Mouse (Mus musculus) spleen, adult 10 weeks (tissue): ENCODE measurements around the gene Ctnnbip1. TPM values are rescaled to one million over a fixed set of nuclear protein-coding genes. Genes with fewer than 3 reads are reported as not detected.

Experiments used
- polyA plus RNA-seq: library from polyadenylated mRNA; stranded (reverse); fragments of 350-450 nt; fragmentation: Illumina TruSeq; extraction: RNeasy Lipid Tissue Mini Kit (QIAGEN cat#74804); gene quantifications from one replicate; pipeline ENCODE4 v1.2.3, GENCODE M21; 2015; ENCODE audit warnings: low replicate concordance; ENCODE audit not compliant: insufficient read depth

Ctnnbip1 gene
- 3.7 TPM for polyA plus RNA-seq

DNA sequence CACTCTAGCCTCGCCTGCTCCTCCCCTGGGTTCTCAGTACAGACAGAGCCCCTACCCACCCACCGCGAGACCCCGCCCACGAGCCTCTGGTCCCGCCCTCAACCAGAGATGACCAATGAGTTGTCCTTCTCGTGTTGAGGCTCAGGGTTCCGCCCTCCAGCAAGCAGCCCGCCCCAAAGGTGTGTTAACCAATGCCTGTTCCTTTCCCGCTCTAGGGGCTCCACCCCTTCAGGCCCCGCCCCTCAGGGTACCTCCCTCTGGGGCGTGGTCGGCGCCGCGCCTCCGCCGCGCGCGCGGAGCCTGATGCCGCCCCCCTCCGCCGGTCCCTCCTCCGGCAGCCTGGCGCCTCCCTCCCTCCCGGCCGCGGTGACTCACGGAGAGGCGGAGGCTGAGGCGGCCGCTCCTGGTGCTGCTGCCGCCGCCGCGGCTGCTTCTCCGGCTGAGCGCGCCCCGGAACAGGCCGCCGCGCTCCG, at the start of gene Ctnnbip1:
Gene Ctnnbip1 (plus strand): TSS at position 369 of the 473 bp plus-strand sequence.

DNA sequence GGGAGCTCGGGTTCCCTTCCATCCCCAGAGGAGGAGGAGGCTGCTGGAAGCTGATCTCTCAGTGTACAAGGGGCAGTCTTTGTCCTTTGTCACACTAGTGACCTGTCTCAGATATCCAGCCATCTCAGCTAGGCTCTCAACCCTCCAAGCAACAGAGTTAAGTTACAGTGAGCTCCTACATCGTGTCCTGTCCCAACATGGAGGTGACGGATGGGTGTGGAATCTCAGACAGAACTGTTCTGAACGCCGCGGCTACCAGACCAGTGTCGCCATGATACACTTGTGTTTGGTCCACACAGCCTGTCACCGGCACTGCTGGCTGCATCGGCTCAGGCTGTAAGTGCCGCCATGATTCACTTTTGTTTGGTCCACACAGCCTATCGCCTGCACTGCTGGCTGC, 41.0 kb upstream of the Ctnnbip1 start, which contains the start of gene Tmem274:
Gene Tmem274 (plus strand): TSS at position 301 of the 400 bp plus-strand sequence.

DNA sequence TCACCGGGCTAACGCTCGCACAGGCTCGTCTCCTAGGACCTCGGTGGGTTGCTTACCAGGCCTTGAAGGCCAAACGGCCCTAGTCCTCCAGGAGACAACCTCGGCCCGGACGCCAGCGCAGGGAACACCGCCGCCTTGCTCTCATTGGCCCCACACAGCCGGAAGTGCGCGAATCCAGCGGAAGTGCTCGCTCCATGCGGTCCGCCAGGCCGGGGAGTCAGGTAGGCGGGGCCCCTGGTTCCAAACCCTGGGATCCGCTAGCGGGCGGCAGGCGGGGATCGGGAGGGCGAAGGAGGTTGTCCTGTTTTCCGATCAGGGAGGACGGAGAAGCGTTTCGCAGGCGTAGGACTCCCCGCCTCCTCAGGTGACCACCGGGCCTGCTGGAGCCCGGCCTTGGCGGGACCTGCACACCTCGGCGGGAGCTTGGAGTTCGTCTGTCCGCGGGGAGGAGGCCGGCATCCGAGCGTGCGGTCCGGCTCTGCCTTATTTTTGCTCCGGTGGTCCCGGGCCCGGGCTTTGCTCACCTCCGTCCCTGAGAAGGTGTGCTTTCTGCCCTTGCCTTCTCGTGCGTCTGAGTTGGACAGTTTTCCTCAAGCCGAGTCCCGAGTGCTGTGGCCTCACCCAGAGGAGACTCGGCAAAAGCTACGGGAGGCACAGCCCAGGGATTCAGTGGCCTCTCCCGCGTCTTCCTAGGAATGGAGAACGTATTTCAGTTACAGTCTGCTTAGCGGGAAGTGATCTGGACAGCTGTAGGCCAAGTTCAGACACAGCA, 32.8 kb upstream of the Ctnnbip1 start, which contains the start of the genes Nmnat1 and Lzic:
Gene Nmnat1 (minus strand): TSS at position 150 of the 772 bp plus-strand sequence.
Gene Lzic (plus strand): TSS at position 177 of the 772 bp plus-strand sequence.

DNA sequence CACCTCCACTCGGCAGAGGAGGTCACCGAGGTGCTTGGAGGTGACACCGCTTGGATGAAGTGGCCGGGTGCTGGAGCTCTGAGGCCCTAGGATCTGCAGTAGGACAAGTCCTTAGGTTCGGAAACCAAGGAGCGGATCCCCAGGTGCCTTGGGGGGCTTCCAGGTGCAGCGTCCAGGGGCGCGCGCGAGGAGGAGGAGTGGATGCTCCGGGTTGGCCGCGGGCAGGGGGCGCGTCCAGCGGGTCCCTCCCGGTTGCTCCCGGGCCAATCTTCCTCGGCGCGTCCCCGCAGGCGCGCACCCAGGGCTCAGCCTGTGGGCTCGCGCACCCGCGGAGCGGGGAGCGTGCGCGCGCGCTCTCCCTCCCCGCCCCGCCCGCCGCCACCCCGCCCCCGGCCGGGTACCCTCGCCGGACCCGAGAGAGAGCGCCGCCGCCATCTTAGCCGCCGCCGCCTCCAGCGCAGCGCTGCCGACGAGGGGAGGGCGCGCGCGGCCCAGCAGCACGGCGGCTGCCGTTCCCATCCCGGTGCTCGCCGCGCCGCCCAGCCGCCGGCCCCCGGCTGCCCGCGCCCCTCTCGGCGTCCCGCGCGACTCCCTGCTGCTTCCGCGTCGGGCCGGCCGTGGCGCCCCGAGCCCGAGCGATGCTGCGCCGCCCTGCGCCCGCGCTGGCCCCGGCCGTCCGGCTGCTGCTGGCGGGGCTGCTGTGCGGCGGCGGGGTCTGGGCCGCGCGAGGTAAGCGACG, 68.2 kb downstream of the Ctnnbip1 start, which contains the start of gene Clstn1:
Gene Clstn1 (plus strand): TSS at position 425 of the 739 bp plus-strand sequence.

Other genes with a start within 250 kb of the Ctnnbip1 start
- gene Kif1b, start 210.5 kb upstream of the Ctnnbip1 start, polyA plus RNA-seq, result 27.7 TPM
- 37.6 TPM for gene Ube4b, start 91.5 kb upstream of the Ctnnbip1 start, polyA plus RNA-seq
- not detected for gene Rbp7, start 63.3 kb upstream of the Ctnnbip1 start, polyA plus RNA-seq
- not detected for gene Tmem274, start 40.9 kb upstream of the Ctnnbip1 start, polyA plus RNA-seq
- gene Nmnat1, start 33.0 kb upstream of the Ctnnbip1 start, polyA plus RNA-seq, result 4.9 TPM
- 38.7 TPM for gene Lzic, start 33.0 kb upstream of the Ctnnbip1 start, polyA plus RNA-seq
- gene Clstn1, start 68.2 kb downstream of the Ctnnbip1 start, polyA plus RNA-seq, result 8.5 TPM
- 79.7 TPM for gene Pik3cd, start 184.3 kb downstream of the Ctnnbip1 start, polyA plus RNA-seq
- 5.2 TPM for gene Tmem201, start 219.8 kb downstream of the Ctnnbip1 start, polyA plus RNA-seq